Mouse (Mus musculus): ENCODE measurements around the gene Hoxb5. TPM values are rescaled to one million over a fixed set of nuclear protein-coding genes. Genes with fewer than 3 reads are reported as not detected.
A peak's percentile ranks its signal among the peaks of the same experiment; 100 is the strongest.

Hoxb5 gene
- polyA plus RNA-seq, 1 experiment from 2014 or later: 0.14 TPM

DNA sequence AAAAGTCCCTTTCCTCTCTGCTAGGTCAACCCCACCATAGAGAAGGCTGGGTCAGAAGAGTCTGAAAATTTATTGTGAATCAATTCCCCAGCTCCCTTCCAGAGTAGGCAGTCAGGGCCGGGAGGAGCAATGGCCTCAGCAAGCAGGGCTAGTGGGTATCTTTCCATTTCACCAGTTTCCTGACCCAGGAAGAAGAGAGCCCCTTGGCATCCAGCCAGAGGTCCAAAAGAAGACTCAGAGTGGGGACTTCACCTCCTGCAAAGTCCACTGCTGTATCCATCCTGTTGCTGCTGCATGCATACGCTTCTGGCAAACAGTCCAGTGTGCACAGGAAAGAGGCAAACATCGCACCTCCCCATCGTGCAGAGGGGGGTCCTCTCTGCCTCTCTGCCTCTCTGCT lies 27.2 kb upstream of the Hoxb5 start:
- H3K4me1 ChIP-seq (replicated peaks): peaks cover 16% of the 10 kb centered on the region
- no peak for ATAC-seq (ENCODE audit: insufficient number of reproducible peaks, low FRiP score)
- no peak overlapping the region for H3K4me2 ChIP-seq
- no peak overlapping the region for H3K4me3 ChIP-seq
- H3K27me3 ChIP-seq (replicated peaks): peaks cover 95% of the 10 kb centered on the region
- no peak overlapping the region for H3K9ac ChIP-seq
- H3K36me3 ChIP-seq: no peaks in the 10 kb centered on the region
- 12% methylated on average over 4 of the region's 4 CpGs for WGBS
- no peak overlapping the region for H3K27ac ChIP-seq (ENCODE audit: poor library complexity, severe bottlenecking)
- H3K9me3 ChIP-seq (replicated peaks): no peaks in the 10 kb centered on the region

DNA sequence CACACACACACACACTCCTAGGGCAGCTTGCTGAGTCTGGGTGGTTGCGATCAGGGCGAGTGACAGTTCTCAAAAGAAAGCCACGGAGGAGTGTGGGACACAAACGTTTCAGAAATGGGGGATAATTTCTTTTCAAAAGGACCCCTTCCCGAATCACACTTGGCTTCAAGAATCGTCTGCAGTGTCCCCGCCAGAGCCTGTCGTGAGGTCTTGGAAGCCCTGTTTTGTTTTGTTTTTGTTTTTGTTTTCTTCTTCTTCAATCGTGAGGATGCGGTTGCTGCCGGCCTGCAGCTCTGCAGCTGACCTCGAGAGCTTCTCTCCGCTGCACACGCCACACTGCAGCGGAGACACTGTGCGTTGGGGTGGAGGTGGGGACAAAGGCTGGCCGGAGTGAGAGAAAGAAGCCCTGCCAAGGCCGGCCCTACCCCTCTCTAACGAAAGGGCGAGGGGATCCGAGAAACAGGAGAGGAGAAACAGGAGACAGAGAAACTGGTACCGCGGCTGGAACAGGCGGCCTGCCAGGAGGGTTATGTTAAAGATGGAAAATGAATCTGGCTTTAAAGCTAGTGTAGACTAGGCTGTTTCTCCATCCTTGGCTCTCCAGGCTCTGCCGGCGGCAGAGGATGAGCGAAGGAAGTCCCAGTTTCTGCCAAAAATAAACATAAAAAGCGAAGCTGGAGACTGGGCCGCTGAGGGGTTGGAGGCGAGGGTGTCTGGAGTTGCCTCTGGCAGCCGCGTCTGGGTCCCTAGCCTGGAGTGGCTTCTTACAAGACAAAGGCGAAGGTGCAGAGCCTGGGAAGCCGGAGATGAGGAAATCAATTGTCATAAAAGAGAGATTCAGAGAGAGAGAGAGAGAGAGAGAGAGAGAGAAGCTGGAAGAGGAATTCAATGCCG lies 25.7 kb upstream of the Hoxb5 start:
- Histone ChIP-seq H3K4me2 (no peak overlapping the region), H3K27me3 (replicated peaks) (peaks cover 93% of the 10 kb centered on the region), H3K9ac (no peak overlapping the region), H3K9me3 (replicated peaks) (no peaks in the 10 kb centered on the region), H3K27ac (ENCODE audit: poor library complexity, severe bottlenecking) (no peak overlapping the region), H3K4me1 (replicated peaks) (peaks cover 2% of the 10 kb centered on the region), H3K36me3 (no peaks in the 10 kb centered on the region), H3K4me3 (no peak overlapping the region)
- ATAC-seq (ENCODE audit: insufficient number of reproducible peaks, low FRiP score): no peak
- under 1% methylated on average over 35 of the region's 35 CpGs for WGBS

GRCm38 (mm10) chr11:96278324-96278723 lies 24.8 kb upstream of the Hoxb5 start:
- no peak for ATAC-seq (ENCODE audit: insufficient number of reproducible peaks, low FRiP score)
- H3K27me3 ChIP-seq (replicated peaks): peaks cover 93% of the 10 kb centered on the region
- H3K27ac ChIP-seq (ENCODE audit: poor library complexity, severe bottlenecking): no peak overlapping the region
- no peak overlapping the region for H3K4me3 ChIP-seq
- H3K4me1 ChIP-seq (replicated peaks): no peaks in the 10 kb centered on the region; the same call in 1 of the 2 replicates
- WGBS: 21% methylated on average over 14 of the region's 14 CpGs
- no peaks in the 10 kb centered on the region for H3K36me3 ChIP-seq
- no peak overlapping the region for H3K4me2 ChIP-seq
- no peak overlapping the region for H3K9ac ChIP-seq
- H3K9me3 ChIP-seq (replicated peaks): no peaks in the 10 kb centered on the region

DNA sequence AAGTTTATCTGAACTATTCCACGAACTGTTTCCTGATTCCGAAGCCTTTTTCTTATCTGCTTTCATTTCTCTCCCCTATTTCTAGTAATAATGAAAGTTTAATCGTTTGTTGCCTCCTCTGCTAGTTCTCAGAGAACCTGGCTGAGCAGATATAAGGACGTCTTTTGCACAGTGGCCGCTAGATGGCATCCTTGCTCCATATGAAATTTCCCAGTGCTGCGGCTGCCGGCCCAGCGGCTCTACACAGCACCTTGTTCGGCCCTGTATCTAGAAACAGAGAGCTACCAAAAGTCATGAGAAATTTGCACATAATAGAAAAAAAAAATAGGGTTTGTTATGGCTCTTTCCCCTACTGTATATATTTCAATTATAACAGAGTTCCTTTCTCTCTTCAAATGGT lies 24.4 kb upstream of the Hoxb5 start:
- WGBS: under 1% methylated on average over 9 of the region's 9 CpGs
- Histone ChIP-seq H3K27ac (ENCODE audit: poor library complexity, severe bottlenecking) (no peak overlapping the region), H3K36me3 (no peaks in the 10 kb centered on the region), H3K4me2 (no peak overlapping the region), H3K4me1 (replicated peaks) (peaks cover 2% of the 10 kb centered on the region; the same call in 1 of the 2 replicates), H3K9ac (no peak overlapping the region), H3K27me3 (replicated peaks) (peaks cover 93% of the 10 kb centered on the region), H3K4me3 (no peak overlapping the region), H3K9me3 (replicated peaks) (no peaks in the 10 kb centered on the region)
- no peak for ATAC-seq (ENCODE audit: insufficient number of reproducible peaks, low FRiP score)

GRCm38 (mm10) chr11:96279421-96280233 lies 23.5 kb upstream of the Hoxb5 start:
- ATAC-seq (ENCODE audit: insufficient number of reproducible peaks, low FRiP score): no peak
- Histone ChIP-seq H3K9ac (no peak overlapping the region), H3K36me3 (no peaks in the 10 kb centered on the region), H3K4me3 (no peak overlapping the region), H3K4me2 (no peak overlapping the region), H3K4me1 (replicated peaks) (peaks cover 11% of the 10 kb centered on the region), H3K27ac (ENCODE audit: poor library complexity, severe bottlenecking) (no peak overlapping the region), H3K9me3 (replicated peaks) (no peaks in the 10 kb centered on the region), H3K27me3 (replicated peaks) (peaks cover 93% of the 10 kb centered on the region)
- 3% methylated on average over 31 of the region's 31 CpGs for WGBS

DNA sequence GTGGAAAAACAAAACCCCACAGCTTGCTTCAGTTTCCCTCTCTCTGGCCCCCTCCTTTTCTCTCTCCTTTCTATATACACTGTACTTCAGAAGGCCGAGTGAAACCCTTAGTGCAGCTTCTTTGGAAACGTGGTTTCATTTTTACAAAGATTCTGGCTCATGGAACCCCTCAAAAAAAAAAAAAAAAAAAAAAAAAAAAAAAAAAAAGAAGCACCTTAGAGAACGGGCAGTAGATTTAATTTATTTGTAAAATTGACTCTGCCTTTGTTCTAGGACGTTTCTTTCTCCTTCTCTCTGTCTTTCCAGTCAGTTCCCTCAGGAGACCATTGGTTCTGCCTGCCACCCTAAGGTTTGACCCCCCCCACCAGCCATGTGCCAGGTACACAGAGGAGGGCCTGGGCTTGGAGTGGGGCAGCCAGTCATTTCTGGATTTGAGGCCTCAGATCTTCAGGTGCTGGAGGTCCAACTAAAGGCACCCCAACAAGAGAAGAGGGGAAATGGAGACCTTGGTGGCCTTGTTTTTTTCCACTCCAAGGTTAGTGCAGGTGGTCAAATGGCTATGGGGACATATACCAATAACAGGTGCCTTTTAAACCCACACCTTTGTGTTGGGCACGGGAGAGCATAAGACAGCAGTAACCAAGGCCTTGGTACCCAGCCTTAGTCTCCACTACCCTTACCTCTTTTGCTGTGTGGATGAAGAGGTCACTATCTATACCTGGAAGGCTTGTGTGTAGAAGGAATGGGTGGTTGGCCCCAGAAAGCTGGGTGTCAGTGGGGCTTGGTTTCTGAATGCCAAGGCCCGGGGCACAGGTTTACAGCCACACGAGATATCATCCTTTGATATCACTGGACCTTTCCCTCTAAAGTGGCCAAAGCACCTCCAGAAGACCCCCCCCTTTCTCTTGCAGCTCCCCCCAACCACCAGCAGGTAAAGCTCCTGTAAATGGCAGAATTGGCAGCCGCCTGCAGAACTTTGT lies 22.4 kb upstream of the Hoxb5 start:
- H3K27me3 ChIP-seq (replicated peaks): peaks cover 93% of the 10 kb centered on the region
- no peak overlapping the region for H3K4me3 ChIP-seq
- no peak for ATAC-seq (ENCODE audit: insufficient number of reproducible peaks, low FRiP score)
- no peak overlapping the region for H3K4me2 ChIP-seq
- peaks cover 18% of the 10 kb centered on the region for H3K4me1 ChIP-seq (replicated peaks)
- H3K9me3 ChIP-seq (replicated peaks): no peaks in the 10 kb centered on the region
- WGBS: 12% methylated on average over 8 of the region's 8 CpGs
- no peak overlapping the region for H3K9ac ChIP-seq
- H3K36me3 ChIP-seq: no peaks in the 10 kb centered on the region
- no peak overlapping the region for H3K27ac ChIP-seq (ENCODE audit: poor library complexity, severe bottlenecking)

GRCm38 (mm10) chr11:96281396-96281795 lies 21.7 kb upstream of the Hoxb5 start:
- no peaks in the 10 kb centered on the region for H3K36me3 ChIP-seq
- 5% methylated on average over 18 of the region's 18 CpGs for WGBS

DNA sequence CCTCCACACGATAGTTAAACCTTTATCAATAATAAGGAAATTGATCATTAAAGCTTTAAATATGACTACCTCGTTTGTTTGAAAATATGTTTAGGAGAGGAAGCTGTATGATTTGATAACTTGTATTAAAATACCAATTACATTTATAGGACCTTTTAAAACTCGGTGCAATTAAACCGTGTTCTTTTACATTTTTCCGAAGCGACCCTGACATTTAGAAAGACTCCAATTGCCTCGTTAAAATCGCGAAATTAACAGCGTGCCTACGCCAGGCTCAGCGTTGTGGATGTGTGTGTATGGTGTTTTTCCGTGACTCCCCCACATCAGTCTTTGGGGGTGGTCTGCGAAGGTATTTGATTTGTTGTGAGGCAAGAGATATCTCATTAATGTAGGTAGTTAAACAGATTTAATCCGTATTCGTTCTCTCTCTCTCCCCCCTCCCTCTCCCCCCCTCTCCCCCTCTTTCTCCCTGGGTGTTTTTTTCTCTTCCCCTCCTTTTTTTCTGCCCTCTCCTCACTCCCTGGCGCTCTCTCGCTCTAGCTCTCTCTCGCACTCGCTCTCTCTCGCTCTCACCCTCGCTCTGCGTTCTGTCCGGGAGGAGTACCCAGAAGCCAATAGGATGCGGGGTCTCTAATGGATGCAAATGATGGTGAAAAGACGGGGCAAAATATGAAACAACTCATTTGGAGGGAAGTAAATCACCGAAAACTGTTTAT lies 21.1 kb upstream of the Hoxb5 start, which contains the start of gene Hoxb8:
Hoxb8 (plus strand) TSS at position 51 of the 716 bp plus-strand sequence.
- peaks cover 28% of the 10 kb centered on the region for H3K4me1 ChIP-seq (replicated peaks)
- WGBS: 1% methylated on average over 27 of the region's 27 CpGs
- H3K27ac ChIP-seq (ENCODE audit: poor library complexity, severe bottlenecking): no peak within 1 kb of the TSS
- no peak within 1 kb of the TSS for H3K9ac ChIP-seq
- H3K27me3 ChIP-seq (replicated peaks): peaks cover 93% of the 10 kb centered on the region
- H3K9me3 ChIP-seq (replicated peaks): no peaks in the 10 kb centered on the region
- no peak for ATAC-seq (ENCODE audit: insufficient number of reproducible peaks, low FRiP score)
- no peak within 1 kb of the TSS for H3K4me3 ChIP-seq
- H3K4me2 ChIP-seq: no peak within 1 kb of the TSS
- no peaks in the 10 kb centered on the region for H3K36me3 ChIP-seq

More at GRCm38 (mm10) chr11:96281396-96281795, 21.7 kb upstream of the Hoxb5 start:
- Histone ChIP-seq H3K4me1 (replicated peaks) (peaks cover 22% of the 10 kb centered on the region), H3K4me2 (no peak overlapping the region), H3K27ac (ENCODE audit: poor library complexity, severe bottlenecking) (no peak overlapping the region), H3K9me3 (replicated peaks) (no peaks in the 10 kb centered on the region), H3K4me3 (no peak overlapping the region), H3K9ac (no peak overlapping the region), H3K27me3 (replicated peaks) (peaks cover 93% of the 10 kb centered on the region)
- no peak for ATAC-seq (ENCODE audit: insufficient number of reproducible peaks, low FRiP score)

DNA sequence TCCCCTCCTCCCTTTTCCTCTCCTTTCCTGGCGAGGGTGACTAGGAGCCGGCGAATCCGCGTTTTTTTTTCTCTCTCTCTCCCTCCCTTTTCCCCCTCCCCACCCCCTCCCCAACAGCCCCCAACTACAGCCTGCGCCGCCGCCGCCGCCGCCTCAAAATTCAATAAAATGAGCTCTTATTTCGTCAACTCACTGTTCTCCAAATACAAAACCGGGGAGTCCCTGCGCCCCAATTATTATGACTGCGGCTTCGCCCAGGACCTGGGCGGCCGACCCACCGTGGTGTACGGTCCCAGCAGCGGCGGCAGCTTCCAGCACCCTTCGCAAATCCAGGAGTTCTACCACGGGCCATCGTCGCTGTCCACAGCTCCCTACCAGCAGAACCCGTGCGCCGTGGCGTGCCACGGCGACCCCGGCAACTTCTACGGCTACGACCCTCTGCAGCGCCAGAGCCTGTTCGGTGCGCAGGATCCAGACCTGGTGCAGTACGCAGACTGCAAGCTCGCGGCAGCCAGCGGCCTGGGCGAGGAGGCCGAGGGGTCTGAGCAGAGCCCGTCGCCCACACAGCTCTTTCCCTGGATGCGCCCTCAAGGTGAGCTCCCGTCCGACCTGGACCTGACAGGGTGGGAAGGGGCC lies 20.2 kb upstream of the Hoxb5 start:
- Histone ChIP-seq H3K36me3 (no peaks in the 10 kb centered on the region), H3K27me3 (replicated peaks) (peaks cover 93% of the 10 kb centered on the region), H3K9me3 (replicated peaks) (no peaks in the 10 kb centered on the region), H3K9ac (no peak overlapping the region), H3K4me2 (no peak overlapping the region), H3K4me1 (replicated peaks) (peaks cover 30% of the 10 kb centered on the region), H3K4me3 (no peak overlapping the region), H3K27ac (ENCODE audit: poor library complexity, severe bottlenecking) (no peak overlapping the region)
- WGBS: under 1% methylated on average over 46 of the region's 49 CpGs
- ATAC-seq (ENCODE audit: insufficient number of reproducible peaks, low FRiP score): 0 out of 2 replicates have a peak, but pooled peaks have one; percentile 22

All from heart, embryonic 12.5 days (tissue).